9 mouse cellular contexts compared by ENCODE assay signal in genomic region chr5:123045561-123046295, GRCm38 (mm10). TPM values are rescaled to one million over a fixed set of nuclear protein-coding genes. Genes with fewer than 3 reads are reported as not detected.
DNase-seq lines count a peak whose midpoint lies in the region; ATAC-seq and TF ChIP-seq lines count a peak whose summit lies in the region.
"Had no signal": no experiment of that assay in that cellular context is flagged by ENCODE, and none has a peak within 500 bp of the region (broad histone marks: within the 10 kb centered on the region; RNA-seq: fewer than 3 reads in every experiment).

No protein-coding gene starts in this region.

- no peak overlapping the region for H3K4me3 ChIP-seq in heart, embryonic 12.5 days
- no peak overlapping the region for H3K4me3 ChIP-seq in heart, adult 2 months
- H3K4me3 ChIP-seq in kidney, embryonic 14.5 days (ENCODE audit: low read length): no peak overlapping the region
- H3K4me3 ChIP-seq in stomach, embryonic 16.5 days (replicated peaks; ENCODE audit: low read length): no peak overlapping the region
- H3K4me3 ChIP-seq: liver, embryonic 13.5 days had no signal

- 24% methylated on average over 9 of the region's 9 CpGs for WGBS in heart, embryonic 12.5 days
- 22% methylated on average over 9 of the region's 9 CpGs for WGBS in heart, adult 2 months
- 28% methylated on average over 9 of the region's 9 CpGs for WGBS in kidney, embryonic 14.5 days
- WGBS in stomach, embryonic 16.5 days: 24% methylated on average over 9 of the region's 9 CpGs

- H3K27me3 ChIP-seq in heart, embryonic 12.5 days (replicated peaks): no peaks in the 10 kb centered on the region
- no peaks in the 10 kb centered on the region for H3K27me3 ChIP-seq in heart, adult 2 months (ENCODE audit: control insufficient read depth, insufficient read depth, low read length)
- H3K27me3 ChIP-seq in kidney, embryonic 14.5 days (ENCODE audit: control insufficient read depth, insufficient read depth, low read length): no peaks in the 10 kb centered on the region
- no peaks in the 10 kb centered on the region for H3K27me3 ChIP-seq in stomach, embryonic 16.5 days (ENCODE audit: control insufficient read depth, insufficient read depth, low read length)
- H3K27me3 ChIP-seq: liver, embryonic 13.5 days had no signal

- no peak for ATAC-seq in heart, embryonic 12.5 days (ENCODE audit: insufficient number of reproducible peaks, low FRiP score)
- ATAC-seq in CD4-positive, CD25-positive, alpha-beta regulatory T cell, adult 4 months: peak; percentile 56
- ATAC-seq in kidney, embryonic 14.5 days (ENCODE audit: low FRiP score, low TSS enrichment): peak; percentile 51; the same call in 1 of the 2 replicates
- ATAC-seq in stomach, embryonic 16.5 days (ENCODE audit: insufficient read depth, low FRiP score): peak; percentile 78

- no peak overlapping the region for H3K4me2 ChIP-seq in heart, embryonic 12.5 days
- H3K4me2 ChIP-seq in kidney, embryonic 14.5 days (replicated peaks; ENCODE audit: low read depth, low read length): no peak overlapping the region
- H3K4me2 ChIP-seq in stomach, embryonic 16.5 days (ENCODE audit: low read depth, low read length): no peak overlapping the region
- H3K4me2 ChIP-seq: liver, embryonic 13.5 days had no signal

- TF ChIP-seq POLR2A in heart, adult 2 months (IDR thresholded peaks at IDR 0.05; ENCODE audit: insufficient read depth, low read depth, low read length): no peak

- H3K27ac ChIP-seq in heart, embryonic 12.5 days (ENCODE audit: poor library complexity, severe bottlenecking): no peak overlapping the region
- H3K27ac ChIP-seq in heart, adult 2 months: no peak overlapping the region
- H3K27ac ChIP-seq in kidney, embryonic 14.5 days (ENCODE audit: low read depth, low read length): no peak overlapping the region
- H3K27ac ChIP-seq in stomach, embryonic 16.5 days (ENCODE audit: low read length): no peak overlapping the region
- H3K27ac ChIP-seq: liver, embryonic 13.5 days had no signal

- no peaks in the 10 kb centered on the region for H3K36me3 ChIP-seq in heart, embryonic 12.5 days
- no peaks in the 10 kb centered on the region for H3K36me3 ChIP-seq in heart, adult 2 months (ENCODE audit: control insufficient read depth, insufficient read depth, low read length)
- H3K36me3 ChIP-seq in kidney, embryonic 14.5 days (ENCODE audit: control insufficient read depth, insufficient read depth, low read length): no peaks in the 10 kb centered on the region
- H3K36me3 ChIP-seq in stomach, embryonic 16.5 days (ENCODE audit: control insufficient read depth, insufficient read depth, low read length): no peaks in the 10 kb centered on the region
- H3K36me3 ChIP-seq: liver, embryonic 13.5 days had no signal

- peak; percentile 86 for TF ChIP-seq CTCF in heart, adult 2 months (IDR thresholded peaks at IDR 0.05)

- H3K79me2 ChIP-seq in heart, adult 2 months (replicated peaks; ENCODE audit: control insufficient read depth, insufficient read depth, low read length): no peaks in the 10 kb centered on the region

- H3K9ac ChIP-seq in heart, embryonic 12.5 days: no peak overlapping the region
- H3K9ac ChIP-seq in heart, adult 2 months (ENCODE audit: low read depth, low read length): no peak overlapping the region
- no peak overlapping the region for H3K9ac ChIP-seq in kidney, embryonic 14.5 days (ENCODE audit: low read depth, low read length)
- no peak overlapping the region for H3K9ac ChIP-seq in stomach, embryonic 16.5 days (ENCODE audit: low read length)
- H3K9ac ChIP-seq: liver, embryonic 13.5 days had no signal

- DNase-seq in heart, adult 11 months: peak; percentile 97
- peak; percentile 81 for DNase-seq in brain, adult 2 months (ENCODE audit: low read depth, low spot score)
- peak; percentile 69 to 72 for DNase-seq in heart, adult 2 months
- DNase-seq in lung, postnatal 25 days (ENCODE audit: low spot score): peak; percentile 83
- DNase-seq: liver, embryonic 13.5 days had no signal

- no peaks in the 10 kb centered on the region for H3K9me3 ChIP-seq in heart, embryonic 12.5 days (replicated peaks)
- no peaks in the 10 kb centered on the region for H3K9me3 ChIP-seq in kidney, embryonic 14.5 days (ENCODE audit: control insufficient read depth, low read length)
- no peaks in the 10 kb centered on the region for H3K9me3 ChIP-seq in stomach, embryonic 16.5 days (replicated peaks; ENCODE audit: control insufficient read depth, low read length)
- H3K9me3 ChIP-seq: liver, embryonic 13.5 days had no signal

- intact Hi-C loops in heart, adult 2 months (cut with DNase I): loop anchor here (1.0 to 5.0 kb wide), 2 partner anchors 77 to 118 kb away; no protein-coding TSS in a partner anchor

- H3K4me1 ChIP-seq in heart, embryonic 12.5 days (replicated peaks): peaks cover 13% of the 10 kb centered on the region; the same call in 1 of the 2 replicates
- H3K4me1 ChIP-seq in heart, adult 2 months (ENCODE audit: control insufficient read depth, insufficient read depth, low read length): 0 out of 2 replicates have a peak, but pooled peaks cover 2% of the 10 kb centered on the region
- H3K4me1 ChIP-seq in kidney, embryonic 14.5 days (ENCODE audit: control insufficient read depth, insufficient read depth, low read length): no peaks in the 10 kb centered on the region
- H3K4me1 ChIP-seq in stomach, embryonic 16.5 days (ENCODE audit: control insufficient read depth, insufficient read depth, low read length): peaks cover 8% of the 10 kb centered on the region

- TF ChIP-seq EP300 in heart, adult 2 months (IDR thresholded peaks at IDR 0.05; ENCODE audit: insufficient read depth, low read depth, low read length): peak; percentile 51; the same call in 1 of the 2 replicates

RNA-seq across cellular contexts. Expression of gene Morn3, which starts 1.1 kb away (rescaled TPM):
- not detected in 2 replicates for polyA plus RNA-seq in heart, embryonic 12.5 days (2016; fragmentation: Nextera tagmentation; extraction: Ambion mirVana)
- 1 to 10 TPM; 5.2 to 6.9 TPM for polyA plus RNA-seq in CD4-positive, CD25-positive, alpha-beta regulatory T cell, adult 4 months (2017; shearing (Covaris generic))
- not detected for total RNA-seq in heart, adult 2 months (2021)
- not detected in 2 replicates for polyA plus RNA-seq in heart, adult 2 months (2012; rRNA removed)
- 1.3 and 1.7 TPM in 2 replicates for polyA plus RNA-seq in kidney, embryonic 14.5 days (2014; fragmentation: Nextera tagmentation; extraction: Ambion mirVana)
- 1.0 TPM in 1 of 2 replicates, not detected in the other for polyA plus RNA-seq in stomach, embryonic 16.5 days (2015; fragmentation: Nextera tagmentation; extraction: Ambion mirVana)
- polyA plus RNA-seq: liver, embryonic 13.5 days had no signal

RNA-seq across cellular contexts. Expression of gene Tmem120b, which starts 22.5 kb away (rescaled TPM):
- 12.9 and 13.0 TPM in 2 replicates for polyA plus RNA-seq in heart, embryonic 12.5 days (2016; fragmentation: Nextera tagmentation; extraction: Ambion mirVana)
- polyA plus RNA-seq in CD4-positive, CD25-positive, alpha-beta regulatory T cell, adult 4 months (2017; shearing (Covaris generic)): 1 to 10 TPM; 3.4 to 4.3 TPM
- 10 to 100 TPM in 1 of 2 experiments, 1 to 10 TPM in 1; 6.6 to 10.4 TPM for total RNA-seq in heart, adult 2 months (2021)
- 10.3 and 10.5 TPM in 2 replicates for polyA plus RNA-seq in heart, adult 2 months (2012; rRNA removed)
- 12.0 and 13.1 TPM in 2 replicates for polyA plus RNA-seq in kidney, embryonic 14.5 days (2014; fragmentation: Nextera tagmentation; extraction: Ambion mirVana)
- 13.7 and 15.3 TPM in 2 replicates for polyA plus RNA-seq in stomach, embryonic 16.5 days (2015; fragmentation: Nextera tagmentation; extraction: Ambion mirVana)

RNA-seq across cellular contexts. Expression of gene Orai1, which starts 30.9 kb away (rescaled TPM):
- polyA plus RNA-seq in heart, embryonic 12.5 days (2016; fragmentation: Nextera tagmentation; extraction: Ambion mirVana): 22.8 and 23.3 TPM in 2 replicates
- 1 to 10 TPM; 4.2 to 8.1 TPM for polyA plus RNA-seq in CD4-positive, CD25-positive, alpha-beta regulatory T cell, adult 4 months (2017; shearing (Covaris generic))
- total RNA-seq in heart, adult 2 months (2021): 10 to 100 TPM; 11.7 to 15.8 TPM
- 39.0 and 42.8 TPM in 2 replicates for polyA plus RNA-seq in heart, adult 2 months (2012; rRNA removed)
- 21.5 and 23.2 TPM in 2 replicates for polyA plus RNA-seq in kidney, embryonic 14.5 days (2014; fragmentation: Nextera tagmentation; extraction: Ambion mirVana)
- 16.6 and 18.3 TPM in 2 replicates for polyA plus RNA-seq in stomach, embryonic 16.5 days (2015; fragmentation: Nextera tagmentation; extraction: Ambion mirVana)

RNA-seq across cellular contexts. Expression of gene Kdm2b, which starts 56.1 kb away (rescaled TPM):
- polyA plus RNA-seq in heart, embryonic 12.5 days (2016; fragmentation: Nextera tagmentation; extraction: Ambion mirVana): 38.6 and 39.8 TPM in 2 replicates
- 10 to 100 TPM; 33.1 to 51.1 TPM for polyA plus RNA-seq in CD4-positive, CD25-positive, alpha-beta regulatory T cell, adult 4 months (2017; shearing (Covaris generic))
- total RNA-seq in heart, adult 2 months (2021): 10 to 100 TPM; 12.5 to 14.6 TPM
- 8.2 and 14.4 TPM in 2 replicates for polyA plus RNA-seq in heart, adult 2 months (2012; rRNA removed)
- 59.1 and 105 TPM in 2 replicates for polyA plus RNA-seq in kidney, embryonic 14.5 days (2014; fragmentation: Nextera tagmentation; extraction: Ambion mirVana)
- polyA plus RNA-seq in stomach, embryonic 16.5 days (2015; fragmentation: Nextera tagmentation; extraction: Ambion mirVana): 33.2 and 37.4 TPM in 2 replicates
